Mouse (Mus musculus) telencephalon, adult 2 months (tissue): ENCODE data around the gene Arfrp1.

Experiments
- DNase-seq: peaks from one replicate; pipeline ENCODE4 v3.0.0-alpha.2; 2011; ENCODE audit warnings: low read depth, low spot score

Arfrp1 gene

GRCm38 (mm10) chr2:181364860-181365596 lies at the start of gene Arfrp1, which contains the start of gene Zgpat:
Gene Arfrp1, minus strand, starts transcription at chr2:181365404.
Gene Zgpat, plus strand, starts transcription at chr2:181364928.
- DNase-seq = peak; percentile 83

DNA sequence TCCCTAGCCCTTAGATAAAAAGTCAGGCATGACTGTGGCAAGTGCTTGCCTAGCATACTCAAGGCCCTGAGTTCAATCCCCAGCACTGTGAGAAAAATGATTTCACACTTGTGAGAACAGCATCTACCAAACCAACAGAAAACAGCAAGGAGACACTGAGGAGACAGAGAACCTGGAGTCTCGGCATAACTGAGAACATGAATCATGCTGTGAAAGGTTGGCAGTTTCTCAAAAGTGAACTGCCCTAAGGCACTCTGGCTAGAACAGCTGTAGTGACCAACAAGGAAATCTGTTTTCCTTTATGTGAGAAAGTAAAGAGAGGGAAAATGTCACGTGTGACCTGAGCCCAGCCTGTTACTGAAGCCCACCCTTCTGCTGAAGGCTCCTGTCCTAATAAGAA lies 47.9 kb upstream of the Arfrp1 start:
- DNase-seq = no peak

DNA sequence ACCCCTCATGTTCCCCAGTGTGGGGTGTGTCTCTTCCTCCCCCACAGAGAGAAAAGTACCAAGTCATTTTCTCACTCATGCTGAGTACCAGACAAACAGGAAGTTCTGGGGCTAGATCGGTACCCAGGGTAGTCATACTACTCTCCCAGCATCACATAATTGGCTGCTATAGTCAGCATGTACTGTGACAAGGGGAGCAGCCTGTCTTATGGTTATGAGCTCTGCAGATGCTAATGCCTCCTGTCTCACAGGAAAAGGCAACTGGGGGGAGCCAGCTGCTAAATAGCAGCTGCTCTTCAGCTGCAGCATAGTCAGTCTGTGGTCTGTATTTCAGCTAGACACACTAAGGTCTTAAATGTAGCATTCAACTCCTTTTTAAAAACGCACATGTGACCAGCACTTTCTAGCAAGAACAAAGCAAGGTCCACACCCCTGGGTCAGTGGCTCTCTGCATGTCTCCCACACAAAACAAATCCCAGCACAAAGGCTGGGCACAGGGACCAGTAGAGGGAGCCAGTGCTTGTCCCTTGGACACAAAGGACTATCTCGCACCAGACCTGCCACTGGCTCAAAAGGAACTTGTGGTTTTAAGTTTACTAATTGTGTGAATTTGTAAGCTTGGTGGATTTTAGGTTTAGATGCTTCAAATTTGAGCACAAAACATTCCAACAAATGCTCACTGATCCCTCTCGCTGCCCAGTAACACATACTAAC lies 45.7 kb upstream of the Arfrp1 start:
- peak; percentile 39 for DNase-seq

- no peak for DNase-seq
These were observed 44.4 kb upstream of the Arfrp1 start for GRCm38 (mm10) chr2:181409643-181410042.

DNA sequence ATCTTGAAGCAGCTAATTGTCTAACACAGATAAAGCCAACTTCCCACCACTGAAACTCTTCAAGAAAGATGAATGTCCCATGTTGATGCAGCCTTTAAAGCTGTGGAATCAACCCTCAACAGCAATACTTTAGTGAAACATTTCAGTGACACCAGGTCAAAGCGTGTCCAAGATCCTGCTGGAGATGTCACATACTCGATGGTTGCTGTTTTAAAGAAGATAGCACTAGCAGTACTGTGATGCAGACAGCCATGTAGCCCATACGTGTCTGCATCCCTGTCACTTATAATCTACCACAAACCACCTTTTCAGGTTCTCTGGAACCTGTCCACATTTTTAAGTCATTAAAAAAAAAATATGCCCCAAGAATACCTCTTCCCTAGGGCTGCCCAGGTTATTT lies 38.5 kb upstream of the Arfrp1 start:
- no peak for DNase-seq

GRCm38 (mm10) chr2:181401497-181401896 lies 36.3 kb upstream of the Arfrp1 start:
- no peak for DNase-seq

- DNase-seq = no peak
These were observed 32.1 kb upstream of the Arfrp1 start for GRCm38 (mm10) chr2:181397207-181397761.

- no peak for DNase-seq
These were observed 28.9 kb upstream of the Arfrp1 start for GRCm38 (mm10) chr2:181394086-181394485.

DNA sequence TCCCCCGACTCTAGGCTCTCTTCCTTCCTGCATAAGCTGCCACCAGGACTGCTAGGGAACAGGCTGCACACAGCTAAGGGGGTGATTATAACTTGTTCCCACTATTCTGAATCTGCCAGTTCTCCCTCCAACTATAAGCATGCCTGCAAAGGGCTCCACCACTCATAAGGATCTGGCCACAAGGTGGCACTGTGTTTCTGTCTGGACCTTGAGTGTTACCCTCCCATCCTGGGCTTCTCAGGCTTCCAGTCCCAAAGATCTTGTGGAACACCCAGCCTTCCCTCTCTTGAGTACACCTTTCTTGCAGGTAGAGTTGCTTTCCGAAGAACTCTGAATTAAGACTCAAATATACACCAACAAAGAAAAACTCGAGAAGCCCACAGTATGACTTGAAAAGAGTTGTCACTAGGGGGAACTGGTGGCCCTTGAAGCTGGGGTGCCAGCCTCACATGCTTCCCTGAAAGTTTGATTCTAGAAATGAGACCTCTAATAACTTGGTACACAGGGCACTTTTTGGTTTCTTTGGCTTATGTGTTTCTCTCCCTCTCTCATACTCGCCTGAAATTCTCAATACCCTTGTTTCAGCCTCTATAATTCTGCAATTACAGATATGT lies 27.5 kb upstream of the Arfrp1 start:
- peak; percentile 69 for DNase-seq

- DNase-seq = no peak
These were observed 26.3 kb upstream of the Arfrp1 start for GRCm38 (mm10) chr2:181391541-181391940.

GRCm38 (mm10) chr2:181391022-181391421 lies 25.8 kb upstream of the Arfrp1 start:
- DNase-seq = no peak

- DNase-seq = no peak
These were observed 25.1 kb upstream of the Arfrp1 start for GRCm38 (mm10) chr2:181390136-181390870.

GRCm38 (mm10) chr2:181386663-181387210 lies 21.5 kb upstream of the Arfrp1 start:
- DNase-seq = no peak

DNA sequence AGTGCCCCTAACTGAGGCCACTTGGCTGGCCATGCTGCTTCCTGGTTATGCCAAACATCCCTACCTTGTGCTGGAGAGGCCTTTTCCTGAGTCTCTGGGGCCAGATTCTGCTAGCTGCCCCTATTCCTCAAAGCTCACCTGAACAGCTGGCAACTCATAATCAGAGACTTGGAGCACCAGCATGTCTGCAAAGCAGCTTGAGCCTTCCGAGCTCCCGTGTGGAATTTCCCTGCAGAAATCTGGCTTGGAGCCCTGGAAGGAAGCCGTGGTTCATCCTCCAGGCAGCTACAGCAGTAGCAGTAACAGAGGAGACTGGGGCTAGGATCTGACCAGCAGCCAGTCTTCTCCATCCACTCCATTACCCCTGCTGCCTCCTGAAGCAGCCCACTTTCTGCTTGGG lies 20.7 kb upstream of the Arfrp1 start:
- DNase-seq = peak; percentile 54

- no peak for DNase-seq
These were observed 19.8 kb upstream of the Arfrp1 start for GRCm38 (mm10) chr2:181384919-181385391.

GRCm38 (mm10) chr2:181384463-181384862 lies 19.3 kb upstream of the Arfrp1 start:
- no peak for DNase-seq

DNA sequence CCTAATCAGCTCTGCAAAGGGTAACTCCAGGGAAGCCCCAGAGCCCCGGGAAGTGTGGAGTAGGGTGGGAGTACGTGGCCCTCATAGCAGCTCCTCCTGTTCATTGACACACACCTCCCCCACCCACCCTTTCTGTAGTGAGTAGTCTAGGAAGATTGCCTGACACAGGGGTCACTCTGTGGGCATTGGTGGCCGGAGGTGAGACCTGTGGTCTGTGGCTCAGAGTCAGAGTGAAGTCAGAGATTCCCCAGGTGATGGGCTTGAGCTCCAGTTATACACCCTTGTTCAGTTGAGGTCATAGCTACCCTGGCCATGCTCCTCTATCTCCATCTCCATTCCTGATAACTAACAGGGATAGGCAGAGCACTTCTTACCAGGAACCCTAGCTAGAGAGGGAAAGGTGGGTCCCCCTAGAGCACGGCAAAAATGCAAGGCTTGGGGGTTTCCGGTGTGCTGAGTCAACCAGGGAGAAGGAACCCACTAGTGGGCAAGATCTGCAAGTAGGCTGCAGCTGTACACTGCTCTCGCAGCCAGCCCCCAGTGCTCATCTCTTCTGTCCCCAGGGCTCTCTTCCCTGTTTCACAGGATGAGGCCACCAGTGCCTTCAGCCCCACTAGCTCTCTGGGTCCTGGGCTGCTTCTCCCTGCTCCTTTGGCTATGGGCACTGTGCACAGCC lies 16.6 kb upstream of the Arfrp1 start:
- no peak for DNase-seq

DNA sequence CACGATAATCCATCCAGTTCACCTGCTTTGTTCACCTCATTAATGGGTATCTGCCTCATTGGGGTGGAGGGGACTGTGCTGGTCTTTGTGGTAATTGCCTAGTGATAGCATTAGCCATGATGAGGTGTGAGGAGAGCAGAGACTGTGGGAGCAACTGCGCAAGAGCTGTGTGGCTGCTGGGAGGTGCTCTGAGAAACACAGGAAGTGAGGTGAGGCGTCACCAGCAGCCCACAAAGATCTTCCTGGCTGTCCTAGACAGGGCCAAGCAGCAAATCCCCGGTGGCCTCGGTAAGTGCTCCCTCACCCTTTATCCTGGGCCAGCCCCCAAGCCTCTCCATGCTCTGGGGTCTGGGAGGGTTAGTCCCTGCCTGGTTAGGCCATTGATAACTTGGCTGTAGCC lies 15.9 kb upstream of the Arfrp1 start:
- DNase-seq = no peak

DNA sequence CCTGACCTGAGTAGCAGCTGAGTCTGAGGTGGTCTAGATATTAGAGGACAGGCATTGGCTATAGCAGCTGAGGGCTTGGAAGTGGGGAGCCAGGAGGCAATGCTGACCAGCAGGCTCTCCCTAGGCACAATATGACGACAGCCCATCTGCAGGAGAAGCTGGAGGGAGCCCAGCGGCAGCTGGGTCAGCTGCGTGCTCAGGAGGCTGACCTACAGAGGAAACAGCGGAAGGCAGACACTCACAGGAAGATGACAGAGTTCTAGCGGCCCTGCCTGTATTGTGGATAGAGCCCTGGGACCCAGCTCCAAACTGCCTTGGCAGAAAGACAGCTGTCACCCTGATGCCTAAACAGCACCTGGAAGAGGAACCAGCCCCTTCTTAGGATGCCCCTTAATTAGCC lies 15.0 kb upstream of the Arfrp1 start:
- no peak for DNase-seq

DNA sequence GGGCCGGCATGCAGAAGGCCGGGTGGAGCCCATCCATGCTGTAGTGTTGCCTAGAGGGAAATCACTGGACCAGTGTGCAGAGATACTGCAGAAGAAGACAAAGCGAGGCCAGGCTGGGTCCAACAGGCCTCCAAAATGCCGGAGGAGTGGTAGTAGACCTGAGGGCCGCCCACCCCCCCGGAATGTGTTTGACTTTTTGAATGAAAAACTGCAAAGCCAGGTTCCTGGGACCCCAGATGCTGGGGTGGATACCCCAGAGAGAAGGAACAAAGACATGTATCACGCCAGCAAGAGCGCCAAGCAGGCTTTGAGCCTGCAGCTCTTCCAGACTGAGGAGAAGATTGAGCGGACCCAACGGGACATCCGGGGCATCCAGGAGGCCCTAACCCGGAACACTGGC lies 14.6 kb upstream of the Arfrp1 start, which contains the start of gene Lime1:
TSS of gene Lime1 (plus strand) at position 301 of the 400 bp plus-strand sequence.
- DNase-seq = no peak

GRCm38 (mm10) chr2:181378701-181379100 lies 13.5 kb upstream of the Arfrp1 start:
- DNase-seq = no peak
